Mouse (Mus musculus) regulatory T cell (primary cell): ENCODE measurements around the gene Rgl2.

Experiments
- in situ Hi-C: fragments of 300-600 bp; cut with MboI, MseI; formaldehyde crosslinking; loops from one replicate; pipeline ENCODE4 v1.15.1; 2025; ENCODE audit warnings: high pct_unique_total_duplicates

Gene Rgl2

GRCm38 (mm10) chr17:33919351-33920281 lies 9.7 kb upstream of the Rgl2 start:
- in situ Hi-C loops: loop anchor here (25.0 kb wide), 1 partner anchor 693 kb away; the partner anchor contains the start of genes Agpat1, Egfl8 and Rnf5

GRCm38 (mm10) chr17:33920282-33921097 lies 8.9 kb upstream of the Rgl2 start:
- in situ Hi-C loops: loop anchor here (25.0 kb wide), 1 partner anchor 692 kb away; the partner anchor contains the start of genes Agpat1, Egfl8 and Rnf5

- in situ Hi-C loops: loop anchor here (25.0 kb wide), 1 partner anchor 691 kb away; the partner anchor contains the start of genes Agpat1, Egfl8 and Rnf5
Observed at GRCm38 (mm10) chr17:33921361-33921760, 8.0 kb upstream of the Rgl2 start.

- in situ Hi-C loops: loop anchor here (25.0 kb wide), 1 partner anchor 688 kb away; the partner anchor contains the start of genes Agpat1, Egfl8 and Rnf5
Observed at GRCm38 (mm10) chr17:33924577-33925283, 4.6 kb upstream of the Rgl2 start.

GRCm38 (mm10) chr17:33925406-33926116 lies 3.8 kb upstream of the Rgl2 start:
- in situ Hi-C loops: no loop called here

- in situ Hi-C loops: no loop called here
Observed at GRCm38 (mm10) chr17:33926207-33926932, 3.0 kb upstream of the Rgl2 start.

GRCm38 (mm10) chr17:33928251-33928947 lies 944 bp upstream of the Rgl2 start:
- in situ Hi-C loops: no loop called here

GRCm38 (mm10) chr17:33930280-33931158 lies 1.2 kb downstream of the Rgl2 start:
- in situ Hi-C loops: loop anchor here (5.0 to 10.0 kb wide), 2 partner anchors 38 to 974 kb away; partner anchors contain the start of gene Kifc1

GRCm38 (mm10) chr17:33931159-33931866 lies 2.0 kb downstream of the Rgl2 start:
- in situ Hi-C loops: loop anchor here (5.0 to 10.0 kb wide), 2 partner anchors 39 to 973 kb away; partner anchors contain the start of gene Kifc1

- in situ Hi-C loops: loop anchor here (5.0 to 10.0 kb wide), 2 partner anchors 40 to 973 kb away; partner anchors contain the start of gene Kifc1
Observed at GRCm38 (mm10) chr17:33931947-33932346, 2.6 kb downstream of the Rgl2 start.

- in situ Hi-C loops: loop anchor here (5.0 to 10.0 kb wide), 2 partner anchors 40 to 972 kb away; partner anchors contain the start of gene Kifc1
Observed at GRCm38 (mm10) chr17:33932448-33932847, 3.1 kb downstream of the Rgl2 start.

- in situ Hi-C loops: loop anchor here (5.0 to 10.0 kb wide), 2 partner anchors 41 to 972 kb away; partner anchors contain the start of gene Kifc1
Observed at GRCm38 (mm10) chr17:33932970-33933369, 3.6 kb downstream of the Rgl2 start.

GRCm38 (mm10) chr17:33935422-33936055 lies 6.2 kb downstream of the Rgl2 start:
- in situ Hi-C loops: loop anchor here (10.0 kb wide), 1 partner anchor 969 kb away; no protein-coding TSS in a partner anchor

- in situ Hi-C loops: loop anchor here (10.0 kb wide), 1 partner anchor 968 kb away; no protein-coding TSS in a partner anchor
Observed at GRCm38 (mm10) chr17:33936993-33937392, 7.7 kb downstream of the Rgl2 start.

- in situ Hi-C loops: loop anchor here (10.0 kb wide), 1 partner anchor 966 kb away; no protein-coding TSS in a partner anchor
Observed at GRCm38 (mm10) chr17:33938783-33939182, 9.4 kb downstream of the Rgl2 start.

- in situ Hi-C loops: no loop called here
Observed at GRCm38 (mm10) chr17:33940206-33940805, 11.0 kb downstream of the Rgl2 start, which contains the start of the genes Pfdn6 and Wdr46. TSS of gene Pfdn6 (minus strand) at chr17:33940343. TSS of gene Wdr46 (plus strand) at chr17:33940660.
